In the genomic region with DNA sequence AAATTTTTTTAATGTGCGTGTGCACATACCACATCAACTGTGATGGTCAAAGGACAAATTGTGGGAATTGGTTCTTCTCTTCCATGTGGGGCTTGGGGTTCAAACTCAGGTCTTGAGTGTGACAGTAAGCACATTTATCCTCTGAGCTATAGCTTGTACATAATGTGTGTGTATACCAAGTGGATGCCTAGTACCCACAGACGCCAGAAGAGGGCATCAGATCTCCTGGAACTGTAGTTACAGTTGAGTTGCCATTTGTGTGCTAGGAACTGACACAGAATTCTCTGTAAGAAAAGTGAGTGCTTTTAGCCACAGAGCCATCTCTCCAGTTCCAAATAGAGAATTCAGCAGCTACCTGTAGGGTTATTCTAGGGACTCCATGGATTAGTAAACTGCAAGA, we compare ENCODE assay signal across 19 mouse cellular contexts. TPM values are rescaled to one million over a fixed set of nuclear protein-coding genes. Genes with fewer than 3 reads are reported as not detected.
A peak's percentile ranks its signal among the peaks of the same experiment; 100 is the strongest.
DNase-seq lines count a peak whose midpoint lies in the region; ATAC-seq and TF ChIP-seq lines count a peak whose summit lies in the region.
"Had no signal": no experiment of that assay in that cellular context is flagged by ENCODE, and none has a peak within 500 bp of the region (broad histone marks: within the 10 kb centered on the region; RNA-seq: fewer than 3 reads in every experiment).

No protein-coding gene starts in this region.

- no peaks in the 10 kb centered on the region for H3K79me2 ChIP-seq in CH12.LX (replicated peaks; ENCODE audit: control insufficient read depth, extremely low read depth, insufficient read depth, poor library complexity, severe bottlenecking)

- H3K27ac ChIP-seq in layer of hippocampus, adult 2 months = no peak overlapping the region
- H3K27ac ChIP-seq in CH12.LX (ENCODE audit: insufficient read depth, low read depth) = no peak overlapping the region
- H3K27ac ChIP-seq in limb, embryonic 10.5 days = no peak overlapping the region
- H3K27ac ChIP-seq: hindbrain, embryonic 12.5 days; limb, embryonic 12.5 days; midbrain, embryonic 10.5 days had no signal

- peak; percentile 24 for TF ChIP-seq CTCF in layer of hippocampus, adult 2 months (conservative IDR thresholded peaks at IDR 0.05)
- TF ChIP-seq CTCF in CH12.LX (conservative IDR thresholded peaks at IDR 0.05 in 1 of 2, IDR thresholded peaks at IDR 0.05 in 1 of 2; ENCODE audit: low read depth in 2 of 2, low read length in 2 of 2) = peak in 1 of 2 experiments; percentile 32; a peak in 1 of 4 replicates

- in situ Hi-C loops in CH12.LX (cut with MboI; ENCODE audit: low pct_ligation_motif_present, low pct_unique_long_range_greater_than_20kb, low sequenced_read_pairs) = no loop called here

- peak; percentile 54; the same call in 1 of the 2 replicates for ATAC-seq in erythroid progenitor cell, adult 5-6 weeks (replicated peaks; ENCODE audit: low FRiP score, poor library complexity, severe bottlenecking)

- 85% methylated on average over 2 of the region's 2 CpGs for WGBS in limb, embryonic 10.5 days

- no peak overlapping the region for H3K9ac ChIP-seq in CH12.LX (ENCODE audit: insufficient read depth, low read depth)
- H3K9ac ChIP-seq: hindbrain, embryonic 12.5 days; limb, embryonic 12.5 days had no signal

- TF ChIP-seq RAD21 in CH12.LX (IDR thresholded peaks at IDR 0.05; ENCODE audit: low read depth, low read length) = no peak

- H3K4me1 ChIP-seq in CH12.LX (ENCODE audit: control insufficient read depth in 1 of 2, insufficient read depth in 2 of 2) = no peaks in the 10 kb centered on the region
- H3K4me1 ChIP-seq in limb, embryonic 10.5 days = no peaks in the 10 kb centered on the region
- H3K4me1 ChIP-seq: hindbrain, embryonic 12.5 days; limb, embryonic 12.5 days; midbrain, embryonic 10.5 days had no signal

- no peak for TF ChIP-seq POLR2A in CH12.LX (IDR thresholded peaks at IDR 0.05; ENCODE audit: low read depth, low read length)

- no peaks in the 10 kb centered on the region for H3K27me3 ChIP-seq in CH12.LX (replicated peaks)
- no peaks in the 10 kb centered on the region for H3K27me3 ChIP-seq in limb, embryonic 10.5 days (ENCODE audit: low read depth, poor library complexity, severe bottlenecking)
- H3K27me3 ChIP-seq: hindbrain, embryonic 12.5 days; limb, embryonic 12.5 days had no signal

- dilution Hi-C loops in CH12.LX (cut with MboI; ENCODE audit: extremely low pct_ligation_motif_present, extremely low pct_unique_long_range_greater_than_20kb, low sequenced_read_pairs) = no loop called here

- TF ChIP-seq EP300 in CH12.LX (IDR thresholded peaks at IDR 0.05; ENCODE audit: low read length) = no peak

- DNase-seq in layer of hippocampus, adult 2 months (ENCODE audit: low spot score in 2 of 2) = no peak
- DNase-seq in layer of hippocampus, adult 9-11 months = no peak
- peak; percentile 28 for DNase-seq in 3T3-L1 (ENCODE audit: low read depth, low spot score)
- DNase-seq in CH12.LX (ENCODE audit: extremely low read depth) = peak; percentile 32
- no peak for DNase-seq in left cerebral cortex, adult 11 months (ENCODE audit: low spot score)
- DNase-seq in limb, embryonic 10.5 days (ENCODE audit: low spot score) = no peak
- DNase-seq: cerebellum, adult 11 months; kidney, adult 2 months; kidney, postnatal 4 days had no signal

- no peak overlapping the region for H3K4me3 ChIP-seq in layer of hippocampus, adult 2 months
- no peak overlapping the region for H3K4me3 ChIP-seq in CH12.LX (replicated peaks in 1 of 3; ENCODE audit: low read depth in 2 of 3, low read length in 2 of 3, poor library complexity in 1 of 3)
- H3K4me3 ChIP-seq in limb, embryonic 10.5 days = no peak overlapping the region
- H3K4me3 ChIP-seq: hindbrain, embryonic 12.5 days; limb, embryonic 12.5 days; midbrain, embryonic 10.5 days had no signal

- H3K4me2 ChIP-seq in CH12.LX (ENCODE audit: insufficient read depth, low read depth, poor library complexity, severe bottlenecking) = no peak overlapping the region
- H3K4me2 ChIP-seq: hindbrain, embryonic 12.5 days; limb, embryonic 12.5 days had no signal

- H3K36me3 ChIP-seq in CH12.LX (replicated peaks in 1 of 2; ENCODE audit: control insufficient read depth in 1 of 2, insufficient read depth in 1 of 2, low read length in 1 of 2) = peaks cover 61 to 93% of the 10 kb centered on the region in 2 experiments
- peaks cover 95% of the 10 kb centered on the region for H3K36me3 ChIP-seq in limb, embryonic 10.5 days

- no peaks in the 10 kb centered on the region for H3K9me3 ChIP-seq in CH12.LX (replicated peaks; ENCODE audit: low read length)
- no peaks in the 10 kb centered on the region for H3K9me3 ChIP-seq in limb, embryonic 10.5 days (replicated peaks)
- H3K9me3 ChIP-seq: hindbrain, embryonic 12.5 days; limb, embryonic 12.5 days; midbrain, embryonic 10.5 days had no signal

TF ChIP-seq in CH12.LX, 34 proteins besides CTCF, POLR2A, EP300 and RAD21:
- TF ChIP-seq TCF12 (IDR thresholded peaks at IDR 0.05; ENCODE audit: low read depth, low read length) = no peak
- no peak for TF ChIP-seq ZNF384 (IDR thresholded peaks at IDR 0.05; ENCODE audit: low read depth, low read length)
- TF ChIP-seq MAFK (IDR thresholded peaks at IDR 0.05; ENCODE audit: insufficient replicate concordance, low read length) = no peak
- TF ChIP-seq SIN3A (IDR thresholded peaks at IDR 0.05; ENCODE audit: low read length) = no peak
- no peak for TF ChIP-seq USF2 (conservative IDR thresholded peaks at IDR 0.05; ENCODE audit: low read depth, low read length)
- TF ChIP-seq CHD1 (IDR thresholded peaks at IDR 0.05; ENCODE audit: low read depth, low read length) = no peak
- TF ChIP-seq ZMIZ1 (IDR thresholded peaks at IDR 0.05; ENCODE audit: low read depth, low read length) = no peak
- TF ChIP-seq GABPA (IDR thresholded peaks at IDR 0.05; ENCODE audit: insufficient replicate concordance, low read depth, low read length) = no peak
- no peak for TF ChIP-seq IRF4 (IDR thresholded peaks at IDR 0.05; ENCODE audit: low read depth, low read length)
- TF ChIP-seq ELF1 (IDR thresholded peaks at IDR 0.05; ENCODE audit: low read depth, low read length) = no peak
- no peak for TF ChIP-seq HCFC1 (IDR thresholded peaks at IDR 0.05; ENCODE audit: low read depth, low read length)
- TF ChIP-seq PAX5 (IDR thresholded peaks at IDR 0.05; ENCODE audit: low read length) = no peak
TF ChIP-seq in CH12.LX: peak in this region for 0.

RNA-seq across cellular contexts. Expression of gene Gm17374, which starts 26.3 kb away (rescaled TPM):
- total RNA-seq in layer of hippocampus, adult 2 months (2021) = not detected
- total RNA-seq in CH12.LX (2012; rRNA removed) = not detected in 2 replicates
- total RNA-seq in CH12.LX (2014; rRNA removed) = not detected in 2 replicates
- not detected in 2 replicates for polyA plus RNA-seq in CH12.LX (2012; ENCODE audit: insufficient read length, low read depth)
- not detected in 2 replicates for total RNA-seq in erythroid progenitor cell, adult 5-6 weeks (2015; ENCODE audit: low replicate concordance)
- not detected in 2 replicates for total RNA-seq in erythroid progenitor cell, adult 5-6 weeks (2017; ENCODE audit: low replicate concordance)
- polyA plus RNA-seq in limb, embryonic 10.5 days (2016; fragmentation: Nextera tagmentation; extraction: Ambion mirVana) = not detected in 2 replicates
- total RNA-seq: common myeloid progenitor, adult 5-6 weeks; gastrocnemius, postnatal 4 days; left cerebral cortex, adult 18-20 months had no signal
- polyA plus RNA-seq: heart, embryonic 14.5 days; hindbrain, embryonic 12.5 days; kidney, adult 2 months; limb, embryonic 12.5 days; lung, embryonic 16.5 days; midbrain, embryonic 10.5 days; neural tube, embryonic 11.5 days had no signal

RNA-seq across cellular contexts. Expression of gene Esf1, which starts 44.8 kb away (rescaled TPM):
- total RNA-seq in layer of hippocampus, adult 2 months (2021) = 10 to 100 TPM; 20.0 to 23.5 TPM
- total RNA-seq in CH12.LX (2012; rRNA removed) = 27.3 and 30.8 TPM in 2 replicates
- 41.8 and 50.0 TPM in 2 replicates for total RNA-seq in CH12.LX (2014; rRNA removed)
- 72.7 and 73.2 TPM in 2 replicates for polyA plus RNA-seq in CH12.LX (2012; ENCODE audit: insufficient read length, low read depth)
- 2.9 and 14.3 TPM in 2 replicates for total RNA-seq in erythroid progenitor cell, adult 5-6 weeks (2015; ENCODE audit: low replicate concordance)
- total RNA-seq in erythroid progenitor cell, adult 5-6 weeks (2017; ENCODE audit: low replicate concordance) = 16.6 and 28.8 TPM in 2 replicates
- polyA plus RNA-seq in limb, embryonic 10.5 days (2016; fragmentation: Nextera tagmentation; extraction: Ambion mirVana) = 27.8 and 28.9 TPM in 2 replicates

RNA-seq across cellular contexts. Expression of gene Ndufaf5, which starts 44.9 kb away (rescaled TPM):
- total RNA-seq in layer of hippocampus, adult 2 months (2021) = 10 to 100 TPM; 50.3 to 54.6 TPM
- total RNA-seq in CH12.LX (2012; rRNA removed) = 19.3 and 26.4 TPM in 2 replicates
- total RNA-seq in CH12.LX (2014; rRNA removed) = 39.5 and 40.5 TPM in 2 replicates
- polyA plus RNA-seq in CH12.LX (2012; ENCODE audit: insufficient read length, low read depth) = 21.1 and 23.3 TPM in 2 replicates
- total RNA-seq in erythroid progenitor cell, adult 5-6 weeks (2015; ENCODE audit: low replicate concordance) = 5.4 TPM in 1 of 2 replicates, not detected in the other
- 3.5 and 4.2 TPM in 2 replicates for total RNA-seq in erythroid progenitor cell, adult 5-6 weeks (2017; ENCODE audit: low replicate concordance)
- 26.8 and 31.5 TPM in 2 replicates for polyA plus RNA-seq in limb, embryonic 10.5 days (2016; fragmentation: Nextera tagmentation; extraction: Ambion mirVana)

RNA-seq across cellular contexts. Expression of gene Tasp1, which starts 58.9 kb away (rescaled TPM):
- 10 to 100 TPM; 28.3 to 30.3 TPM for total RNA-seq in layer of hippocampus, adult 2 months (2021)
- total RNA-seq in CH12.LX (2012; rRNA removed) (28.9 and 30.6 TPM in 2 replicates), CH12.LX (2014; rRNA removed) (64.5 and 75.2 TPM in 2 replicates)
- polyA plus RNA-seq in CH12.LX (2012; ENCODE audit: insufficient read length, low read depth) = 28.8 and 30.5 TPM in 2 replicates
- 8.8 and 9.7 TPM in 2 replicates for total RNA-seq in erythroid progenitor cell, adult 5-6 weeks (2015; ENCODE audit: low replicate concordance)
- total RNA-seq in erythroid progenitor cell, adult 5-6 weeks (2017; ENCODE audit: low replicate concordance) = 17.5 and 23.9 TPM in 2 replicates
- polyA plus RNA-seq in limb, embryonic 10.5 days (2016; fragmentation: Nextera tagmentation; extraction: Ambion mirVana) = 20.4 and 22.1 TPM in 2 replicates

Comparison
In these comparisons a context has a peak if more than half of its experiments do, and no peak if none do; other contexts are left out.
1. DNase-seq: peak in 3T3-L1 (single experiment) and CH12.LX (single experiment); none in layer of hippocampus, adult 2 months (0 of 2), layer of hippocampus, adult 9-11 months (single experiment), left cerebral cortex, adult 11 months (single experiment) and limb, embryonic 10.5 days (single experiment).